Mouse (Mus musculus): ENCODE results near the gene Cttnbp2. TPM values are rescaled to one million over a fixed set of nuclear protein-coding genes. Genes with fewer than 3 reads are reported as not detected.

Gene Cttnbp2
- polyA plus RNA-seq, 1 experiment from 2014 or later: 122 TPM

GRCm38 (mm10) chr6:18360154-18360553 lies 154.5 kb downstream of the Cttnbp2 start:
- Histone ChIP-seq H3K9me3 (no peaks in the 10 kb centered on the region), H3K9ac (replicated peaks) (no peak overlapping the region), H3K4me3 (no peak overlapping the region), H3K4me1 (no peaks in the 10 kb centered on the region), H3K36me3 (no peaks in the 10 kb centered on the region), H3K27ac (replicated peaks) (no peak overlapping the region), H3K4me2 (replicated peaks) (no peak overlapping the region), H3K27me3 (no peaks in the 10 kb centered on the region)
- 89% methylated on average over 1 of the region's 1 CpGs for WGBS
- ATAC-seq (replicated peaks): no peak

GRCm38 (mm10) chr6:18349153-18349858 lies 165.3 kb downstream of the Cttnbp2 start:
- no peaks in the 10 kb centered on the region for H3K36me3 ChIP-seq
- no peaks in the 10 kb centered on the region for H3K4me1 ChIP-seq
- H3K27me3 ChIP-seq: no peaks in the 10 kb centered on the region
- no peak overlapping the region for H3K9ac ChIP-seq (replicated peaks)
- 71% methylated on average over 3 of the region's 3 CpGs for WGBS
- H3K4me2 ChIP-seq (replicated peaks): no peak overlapping the region
- no peak overlapping the region for H3K4me3 ChIP-seq
- no peaks in the 10 kb centered on the region for H3K9me3 ChIP-seq
- ATAC-seq (replicated peaks): no peak
- H3K27ac ChIP-seq (replicated peaks): no peak overlapping the region

- Histone ChIP-seq H3K4me2 (replicated peaks) (no peak overlapping the region), H3K4me1 (no peaks in the 10 kb centered on the region), H3K27me3 (no peaks in the 10 kb centered on the region), H3K36me3 (no peaks in the 10 kb centered on the region), H3K4me3 (no peak overlapping the region), H3K9me3 (no peaks in the 10 kb centered on the region), H3K27ac (replicated peaks) (no peak overlapping the region), H3K9ac (replicated peaks) (no peak overlapping the region)
- WGBS: 90% methylated on average over 2 of the region's 2 CpGs
- ATAC-seq (replicated peaks): no peak
Measured at GRCm38 (mm10) chr6:18344272-18344671, 170.4 kb downstream of the Cttnbp2 start.

- Histone ChIP-seq H3K4me3 (no peak overlapping the region), H3K9me3 (no peaks in the 10 kb centered on the region), H3K27me3 (no peaks in the 10 kb centered on the region), H3K27ac (replicated peaks) (no peak overlapping the region), H3K9ac (replicated peaks) (no peak overlapping the region), H3K4me1 (no peaks in the 10 kb centered on the region), H3K36me3 (no peaks in the 10 kb centered on the region), H3K4me2 (replicated peaks) (no peak overlapping the region)
- ATAC-seq (replicated peaks): no peak
Measured at GRCm38 (mm10) chr6:18338307-18338706, 176.3 kb downstream of the Cttnbp2 start.

- Histone ChIP-seq H3K36me3 (no peaks in the 10 kb centered on the region), H3K9ac (replicated peaks) (no peak overlapping the region), H3K27me3 (no peaks in the 10 kb centered on the region), H3K4me1 (no peaks in the 10 kb centered on the region), H3K4me2 (replicated peaks) (no peak overlapping the region), H3K9me3 (no peaks in the 10 kb centered on the region), H3K27ac (replicated peaks) (no peak overlapping the region), H3K4me3 (no peak overlapping the region)
- ATAC-seq (replicated peaks): no peak
- 89% methylated on average over 3 of the region's 3 CpGs for WGBS
Measured at GRCm38 (mm10) chr6:18335393-18335792, 179.2 kb downstream of the Cttnbp2 start.

GRCm38 (mm10) chr6:18322950-18323349 lies 191.7 kb downstream of the Cttnbp2 start:
- ATAC-seq (replicated peaks): no peak
- no peak overlapping the region for H3K27ac ChIP-seq (replicated peaks)
- H3K9me3 ChIP-seq: no peaks in the 10 kb centered on the region
- no peak overlapping the region for H3K4me3 ChIP-seq
- H3K27me3 ChIP-seq: no peaks in the 10 kb centered on the region
- H3K9ac ChIP-seq (replicated peaks): no peak overlapping the region
- no peak overlapping the region for H3K4me2 ChIP-seq (replicated peaks)
- no peaks in the 10 kb centered on the region for H3K4me1 ChIP-seq
- WGBS: 96% methylated on average over 1 of the region's 1 CpGs
- no peaks in the 10 kb centered on the region for H3K36me3 ChIP-seq

Small RNA genes within 50 kb of the gene (microRNA-seq; reads per million reads assigned to microRNA genes)
- not detected for gene Gm26233
